Mouse (Mus musculus) T-helper 2 cell (primary cell): ENCODE data around the gene Tigar.

Experiments
- in situ Hi-C: fragments of 300-600 bp; cut with MboI, MseI; formaldehyde crosslinking; loops from one replicate; pipeline ENCODE4 v1.15.1; 2025; ENCODE audit warnings: high pct_unique_total_duplicates

Gene Tigar

GRCm38 (mm10) chr6:127103506-127104275 is 5.7 kb downstream of the Tigar start:
- in situ Hi-C loops = loop anchor here (10.0 kb wide), 2 partner anchors 149 to 1321 kb away; partner anchors contain the start of gene Itfg2

- in situ Hi-C loops = no loop called here
Measured at GRCm38 (mm10) chr6:127094565-127094964, 14.8 kb downstream of the Tigar start.

- in situ Hi-C loops = no loop called here
Measured at GRCm38 (mm10) chr6:127086739-127087138, 22.6 kb downstream of the Tigar start.

GRCm38 (mm10) chr6:127081820-127082219 is 27.5 kb downstream of the Tigar start:
- in situ Hi-C loops = no loop called here

GRCm38 (mm10) chr6:127079867-127080731 is 29.3 kb downstream of the Tigar start:
- in situ Hi-C loops = no loop called here

GRCm38 (mm10) chr6:127072817-127073216 is 36.5 kb downstream of the Tigar start, which contains the start of gene Fgf23:
Gene Fgf23, plus strand, starts transcription at chr6:127072902.
- in situ Hi-C loops = no loop called here

GRCm38 (mm10) chr6:127064815-127065214 is 44.5 kb downstream of the Tigar start:
- in situ Hi-C loops = no loop called here

- in situ Hi-C loops = no loop called here
Measured at GRCm38 (mm10) chr6:127063915-127064314, 45.4 kb downstream of the Tigar start.

- in situ Hi-C loops = no loop called here
Measured at GRCm38 (mm10) chr6:127059975-127060374, 49.4 kb downstream of the Tigar start.

GRCm38 (mm10) chr6:127056990-127057588 is 52.3 kb downstream of the Tigar start:
- in situ Hi-C loops = no loop called here

- in situ Hi-C loops = no loop called here
Measured at GRCm38 (mm10) chr6:127050847-127051246, 58.5 kb downstream of the Tigar start.

GRCm38 (mm10) chr6:127044909-127045308 is 64.4 kb downstream of the Tigar start:
- in situ Hi-C loops = no loop called here
